Mouse (Mus musculus): Measurements from ENCODE around the gene Atl2. TPM values are rescaled to one million over a fixed set of nuclear protein-coding genes. Genes with fewer than 3 reads are reported as not detected.

Gene Atl2
- 26.5 and 35.0 TPM in 2 replicates for polyA plus RNA-seq (2012; rRNA removed)

GRCm38 (mm10) chr17:79895911-79896423 lies at the start of gene Atl2:
Gene Atl2 (minus strand): TSS chr17:79896123.

Other genes starting within 250 kb of the Atl2 start
- 1.8 and 5.6 TPM in 2 replicates for gene Cyp1b1, start 181.1 kb downstream of the Atl2 start, polyA plus RNA-seq (2012; rRNA removed)
- 113 and 168 TPM in 2 replicates for gene Hnrnpll, start 166.2 kb upstream of the Atl2 start, polyA plus RNA-seq (2012; rRNA removed)
- gene Galm, start 231.3 kb upstream of the Atl2 start, polyA plus RNA-seq (2012; rRNA removed): 5.5 and 8.1 TPM in 2 replicates